Mouse (Mus musculus) midbrain, postnatal 0 days (tissue): ENCODE data around the gene Nudt5. TPM values are rescaled to one million over a fixed set of nuclear protein-coding genes. Genes with fewer than 3 reads are reported as not detected.
A peak's percentile ranks its signal among the peaks of the same experiment; 100 is the strongest.

ENCODE experiments used
- ATAC-seq: fragments of 200-750 bp; cut with Nextera tagmentation; 2 replicates; pipeline ENCODE4 v1.8.0; 2017; ENCODE audit warnings: moderate number of reproducible peaks, mild to moderate bottlenecking, moderate TSS enrichment, moderate library complexity; ENCODE audit not compliant: low FRiP score
- DNase-seq: peaks from one replicate; pipeline ENCODE4 v3.0.0-alpha.2; 2015; ENCODE audit warnings: low spot score
- H3K27ac ChIP-seq: fragments of 300-500 bp; sonication (generic); 2 replicates; pipeline ENCODE4 v1.5.1; 2014; ENCODE audit warnings: low read depth, mild to moderate bottlenecking, low read length, mixed read lengths
- H3K27me3 ChIP-seq: fragments of 300-500 bp; sonication (generic); 2 replicates; pipeline ENCODE4 v1.6.1; 2014; ENCODE audit warnings: low read length, control low read depth, mixed read lengths; ENCODE audit not compliant: insufficient read depth
- H3K36me3 ChIP-seq: fragments of 300-500 bp; sonication (generic); 2 replicates; pipeline ENCODE4 v1.6.1; 2014; ENCODE audit warnings: low read length, control low read depth, mixed read lengths; ENCODE audit not compliant: insufficient read depth
- H3K4me1 ChIP-seq: fragments of 300-500 bp; sonication (generic); 2 replicates; pipeline ENCODE4 v1.6.1; 2014; ENCODE audit warnings: mild to moderate bottlenecking, control low read depth, antibody characterized with exemption, low read length, mixed read lengths; ENCODE audit not compliant: insufficient read depth
- H3K4me2 ChIP-seq: fragments of 300-500 bp; sonication (generic); 2 replicates; pipeline ENCODE4 v1.6.1; 2014; ENCODE audit warnings: low read depth, mild to moderate bottlenecking, low read length, mixed read lengths; ENCODE audit not compliant: poor library complexity, severe bottlenecking
- H3K4me3 ChIP-seq: fragments of 300-500 bp; sonication (generic); 2 replicates; pipeline ENCODE4 v1.5.1; 2014; ENCODE audit warnings: low read depth, mild to moderate bottlenecking, low read length, moderate library complexity
- H3K9ac ChIP-seq: fragments of 300-500 bp; sonication (generic); replicated peaks from 2 replicates; pipeline ENCODE4 v1.6.1; 2014; ENCODE audit warnings: mild to moderate bottlenecking, low read length, moderate library complexity, mixed read lengths; ENCODE audit not compliant: poor library complexity, severe bottlenecking
- H3K9me3 ChIP-seq: fragments of 300-500 bp; sonication (generic); 2 replicates; pipeline ENCODE4 v1.6.1; 2016; ENCODE audit warnings: low read length, control low read depth
- CTCF ChIP-seq: IDR thresholded peaks from 2 replicates; pipeline ENCODE4 v1.5.1; 2016; ENCODE audit warnings: antibody characterized with exemption, mild to moderate bottlenecking
- WGBS: fragments of 180-500 bp; shearing (Covaris S2); extraction: QIAGEN DNeasy Blood & Tissue Kit; methylation state at CpG from one replicate; pipeline ENCODE4 v1.1.7; 2014; 5-methylcytosine and 5-hydroxymethylcytosine counted together
- polyA plus RNA-seq: library from polyadenylated mRNA; unstranded; fragments of >200 nt; fragmentation: Nextera tagmentation; extraction: Ambion mirVana; gene quantifications from 2 replicates; pipeline ENCODE4 v1.2.1, GENCODE M21; 2015
- total RNA-seq: library from RNA; depleted of rRNA; stranded (reverse); fragments of >200 nt; gene quantifications from 2 replicates; pipeline ENCODE4 v1.2.3, GENCODE M21; 2014

Nudt5 gene
- total and polyA plus RNA-seq, 2 experiments from 2014 or later: 11.4 to 14.3 TPM

DNA sequence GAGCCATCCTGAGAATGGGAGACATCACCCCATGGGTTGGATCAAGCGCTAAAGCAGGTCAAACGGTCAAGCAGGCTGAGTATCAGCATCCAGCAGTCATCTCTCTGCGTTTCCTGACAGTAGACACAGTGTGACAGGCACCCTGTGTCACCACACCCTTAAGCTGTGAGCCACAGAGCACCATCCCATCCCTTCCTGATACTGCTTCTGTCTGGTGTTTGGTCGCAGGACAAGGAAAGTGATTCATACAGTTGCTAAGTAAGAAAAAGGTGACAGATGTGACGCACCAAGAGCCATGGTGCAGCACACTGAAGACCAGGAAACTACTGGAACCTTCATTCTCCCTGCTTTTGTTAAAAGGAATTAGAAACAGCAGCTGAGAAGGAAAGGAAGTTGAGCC, 44.0 kb downstream of the Nudt5 start:
- no peaks in the 10 kb centered on the region for H3K27me3 ChIP-seq
- H3K36me3 ChIP-seq: peaks cover 26% of the 10 kb centered on the region
- ATAC-seq: no peak
- H3K4me1 ChIP-seq: no peaks in the 10 kb centered on the region
- no peak overlapping the region for H3K4me3 ChIP-seq
- WGBS: 88% methylated on average over 5 of the region's 5 CpGs
- H3K27ac ChIP-seq: no peak overlapping the region
- H3K4me2 ChIP-seq: no peak overlapping the region
- H3K9ac ChIP-seq: no peak overlapping the region
- DNase-seq: no peak
- no peak for TF ChIP-seq CTCF
- no peaks in the 10 kb centered on the region for H3K9me3 ChIP-seq

- 61% methylated on average over 2 of the region's 2 CpGs for WGBS
- Histone ChIP-seq H3K27me3 (no peaks in the 10 kb centered on the region), H3K9me3 (no peaks in the 10 kb centered on the region), H3K4me2 (no peak overlapping the region), H3K4me1 (no peaks in the 10 kb centered on the region; the same call in 1 of the 2 replicates), H3K9ac (no peak overlapping the region), H3K4me3 (no peak overlapping the region), H3K27ac (no peak overlapping the region), H3K36me3 (peaks cover 24% of the 10 kb centered on the region)
- TF ChIP-seq CTCF: no peak
- ATAC-seq: no peak
- DNase-seq: no peak
Observed at GRCm38 (mm10) chr2:5889412-5889811, 44.6 kb downstream of the Nudt5 start.

GRCm38 (mm10) chr2:5894296-5894695, 49.5 kb downstream of the Nudt5 start:
- ATAC-seq (peak; percentile 25; the same call in 1 of the 2 replicates), DNase-seq (no peak)
- no peaks in the 10 kb centered on the region for H3K9me3 ChIP-seq
- peak overlapping the region; percentile 55 for H3K4me2 ChIP-seq
- no peak for TF ChIP-seq CTCF
- H3K27ac ChIP-seq: no peak overlapping the region
- H3K4me3 ChIP-seq: peak overlapping the region; percentile 89
- no peaks in the 10 kb centered on the region for H3K27me3 ChIP-seq
- H3K36me3 ChIP-seq: no peaks in the 10 kb centered on the region; the same call in 1 of the 2 replicates
- peak overlapping the region; percentile 91 for H3K9ac ChIP-seq
- no peaks in the 10 kb centered on the region; the same call in 1 of the 2 replicates for H3K4me1 ChIP-seq
- 42% methylated on average over 11 of the region's 11 CpGs for WGBS

- peak; percentile 98 for ATAC-seq
- no peaks in the 10 kb centered on the region for H3K9me3 ChIP-seq
- no peaks in the 10 kb centered on the region for H3K27me3 ChIP-seq
- H3K4me2 ChIP-seq: peak within 1 kb of the TSS; percentile 55
- TF ChIP-seq CTCF: no peak
- peak; percentile 97 for DNase-seq
- WGBS: under 1% methylated on average over 61 of the region's 62 CpGs
- H3K36me3 ChIP-seq: peaks cover 3% of the 10 kb centered on the region
- H3K4me1 ChIP-seq: no peaks in the 10 kb centered on the region; the same call in 1 of the 2 replicates
- H3K27ac ChIP-seq: peak within 1 kb of the TSS; percentile 74
- peak within 1 kb of the TSS; percentile 91 for H3K9ac ChIP-seq
- H3K4me3 ChIP-seq: peak within 1 kb of the TSS; percentile 89
Observed at GRCm38 (mm10) chr2:5894843-5895570, 50.2 kb downstream of the Nudt5 start, which contains the start of gene Sec61a2. Sec61a2 (minus strand) TSS chr2:5895432.

- DNase-seq (peak; percentile 49), ATAC-seq (no peak)
- no peak overlapping the region for H3K4me3 ChIP-seq
- 52% methylated on average over 5 of the region's 5 CpGs for WGBS
- H3K27me3 ChIP-seq: no peaks in the 10 kb centered on the region
- H3K4me2 ChIP-seq: no peak overlapping the region
- H3K27ac ChIP-seq: no peak overlapping the region
- H3K9me3 ChIP-seq: no peaks in the 10 kb centered on the region
- H3K4me1 ChIP-seq: no peaks in the 10 kb centered on the region
- no peak overlapping the region for H3K9ac ChIP-seq
- peak; percentile 67 for TF ChIP-seq CTCF
- peaks cover 20% of the 10 kb centered on the region for H3K36me3 ChIP-seq
Observed at GRCm38 (mm10) chr2:5900145-5900544, 55.3 kb downstream of the Nudt5 start.

DNA sequence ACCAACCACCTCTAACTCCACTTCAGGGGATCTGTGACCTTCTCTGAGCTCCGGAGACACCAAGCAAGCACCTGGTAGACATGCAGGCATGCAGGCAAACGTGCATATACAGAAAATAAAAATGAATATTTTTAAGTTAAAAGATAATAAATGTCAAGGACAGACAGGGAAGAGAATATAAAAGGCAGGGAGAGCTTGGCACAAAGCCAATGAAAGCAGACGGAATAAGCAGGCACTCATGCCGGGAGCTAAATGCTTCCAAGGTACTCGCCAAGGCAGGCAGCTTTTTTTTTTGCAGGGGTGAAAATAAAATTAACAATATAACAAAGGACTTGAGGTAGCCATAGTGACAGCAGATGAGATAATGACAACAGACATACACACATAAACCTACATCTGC, 61.3 kb downstream of the Nudt5 start:
- DNase-seq: peak; percentile 45
- 34% methylated on average over 5 of the region's 5 CpGs for WGBS
- Histone ChIP-seq H3K4me1 (no peaks in the 10 kb centered on the region), H3K4me2 (no peak overlapping the region), H3K36me3 (peaks cover 28% of the 10 kb centered on the region), H3K27me3 (no peaks in the 10 kb centered on the region), H3K9me3 (no peaks in the 10 kb centered on the region), H3K27ac (no peak overlapping the region), H3K4me3 (no peak overlapping the region), H3K9ac (no peak overlapping the region)
- no peak for ATAC-seq
- no peak for TF ChIP-seq CTCF
